8 mouse cellular contexts compared by ENCODE assay signal in the genomic region with DNA sequence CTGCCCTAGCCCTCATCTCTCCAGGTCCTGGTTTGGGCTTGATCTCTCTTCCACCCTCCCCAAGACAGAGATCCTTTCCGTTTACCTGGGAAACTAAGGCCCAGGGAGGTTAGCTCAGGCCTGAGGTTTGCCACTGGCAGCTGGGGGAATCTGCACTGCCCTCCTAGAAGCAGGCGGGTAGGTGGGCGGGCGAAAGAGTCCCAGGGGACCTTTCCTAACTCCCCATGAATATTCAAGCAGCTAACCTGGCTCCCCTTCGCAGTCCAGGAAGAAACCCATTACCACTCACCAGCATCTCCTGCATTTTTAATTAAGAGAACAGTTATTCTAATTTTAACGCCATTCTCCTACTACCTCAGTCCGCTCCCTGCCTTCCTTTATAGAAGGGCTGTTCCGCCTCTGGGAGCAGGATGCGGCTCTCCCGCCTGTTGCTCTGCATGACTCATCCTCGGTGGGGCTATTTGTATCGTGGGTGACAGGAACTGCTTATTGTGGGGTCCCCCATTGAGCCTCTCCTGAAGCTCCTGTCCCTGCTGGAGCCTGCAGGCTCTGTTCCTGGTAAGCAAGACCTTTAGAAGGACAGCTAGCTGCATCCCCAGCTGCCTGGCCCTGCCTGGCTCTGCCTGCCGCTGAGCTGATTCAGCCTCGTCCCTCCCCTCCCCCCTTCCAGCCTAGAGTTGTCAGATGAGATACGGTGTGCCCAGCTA. TPM values are rescaled to one million over a fixed set of nuclear protein-coding genes. Genes with fewer than 3 reads are reported as not detected.
DNase-seq lines count a peak whose midpoint lies in the region; TF ChIP-seq lines count a peak whose summit lies in the region.

No protein-coding gene starts in this region.

- peak; percentile 23 to 27 for DNase-seq in kidney, postnatal 4 days
- DNase-seq in kidney, adult 2 months = no peak
- DNase-seq in brain, adult 2 months (ENCODE audit: low read depth, low spot score) = peak; percentile 89
- peak; percentile 24 to 30 for DNase-seq in heart, postnatal 10 days
- DNase-seq in left cerebral cortex, postnatal 14 days (ENCODE audit: low spot score in 2 of 2) = peak; percentile 62 to 76
- DNase-seq in gastrocnemius, postnatal 4 days (ENCODE audit: low spot score in 2 of 2) = no peak
- DNase-seq in thymus, postnatal 10 days (ENCODE audit: low spot score in 2 of 2) = no peak

- no peaks in the 10 kb centered on the region; the same call in 1 of the 2 replicates for H3K27me3 ChIP-seq in kidney, adult 2 months (replicated peaks; ENCODE audit: control insufficient read depth, insufficient read depth, low read length)

- H3K4me3 ChIP-seq in kidney, adult 2 months (ENCODE audit: insufficient read depth, low read depth, low read length) = no peak overlapping the region
- peak overlapping the region; percentile 5; the same call in 1 of the 2 replicates for H3K4me3 ChIP-seq in olfactory bulb, adult 2 months (ENCODE audit: insufficient read depth, low read depth, low read length)

- H3K36me3 ChIP-seq in kidney, adult 2 months (ENCODE audit: control insufficient read depth, insufficient read depth, low read length) = no peaks in the 10 kb centered on the region

- WGBS in kidney, adult 2 months = 35% methylated on average over 15 of the region's 15 CpGs
- 15% methylated on average over 15 of the region's 15 CpGs for WGBS in olfactory bulb, adult 2 months

- no peak overlapping the region for H3K27ac ChIP-seq in kidney, adult 2 months (ENCODE audit: insufficient read depth, low read depth, low read length)
- peak overlapping the region; percentile 19; the same call in 1 of the 2 replicates for H3K27ac ChIP-seq in olfactory bulb, adult 2 months (ENCODE audit: insufficient read depth, low read depth, low read length)

- intact Hi-C loops in heart, postnatal 10 days (cut with DNase I) = no loop called here
- intact Hi-C loops in left cerebral cortex, postnatal 14 days (cut with DNase I) = no loop called here

- no peaks in the 10 kb centered on the region for H3K4me1 ChIP-seq in kidney, adult 2 months (ENCODE audit: control insufficient read depth, insufficient read depth, low read length)
- H3K4me1 ChIP-seq in olfactory bulb, adult 2 months (ENCODE audit: control insufficient read depth, insufficient read depth, low read length) = peaks cover 22% of the 10 kb centered on the region

- no peak for TF ChIP-seq CTCF in kidney, adult 2 months (conservative IDR thresholded peaks at IDR 0.05; ENCODE audit: insufficient read depth, insufficient read length, low read depth, low read length)
- no peak for TF ChIP-seq CTCF in olfactory bulb, adult 2 months (IDR thresholded peaks at IDR 0.05; ENCODE audit: insufficient read depth, low read depth, low read length)

- no peak for TF ChIP-seq POLR2A in kidney, adult 2 months (IDR thresholded peaks at IDR 0.05; ENCODE audit: low read depth, low read length)
- TF ChIP-seq POLR2A in olfactory bulb, adult 2 months (IDR thresholded peaks at IDR 0.05; ENCODE audit: insufficient read depth, low read depth, low read length) = no peak

RNA-seq across cellular contexts. Expression of a gene that starts 12.5 kb away (rescaled TPM):
- 149 and 162 TPM in 2 replicates for polyA plus RNA-seq in kidney, adult 2 months (2012; rRNA removed)
- 100 to 1,000 TPM; 127 to 142 TPM for total RNA-seq in heart, postnatal 10 days (2021)
- total RNA-seq in left cerebral cortex, postnatal 14 days (2021) = 100 to 1,000 TPM; 246 to 274 TPM
- not detected in 2 replicates for polyA plus RNA-seq in olfactory bulb, adult 2 months (2012; ENCODE audit: insufficient read depth, insufficient read length, low replicate concordance, missing spikeins)
- total RNA-seq in gastrocnemius, postnatal 4 days (2021) = 100 to 1,000 TPM in 1 of 2 experiments, 10 to 100 TPM in 1; 84.0 to 106 TPM

Comparison
In these comparisons a context has a peak if more than half of its experiments do, and no peak if none do; other contexts are left out.
1. DNase-seq: peak in kidney, postnatal 4 days (2 of 2), brain, adult 2 months (single experiment), heart, postnatal 10 days (2 of 2) and left cerebral cortex, postnatal 14 days (2 of 2); none in kidney, adult 2 months (single experiment), gastrocnemius, postnatal 4 days (0 of 2) and thymus, postnatal 10 days (0 of 2).